Mouse (Mus musculus) spleen, postnatal 4 days (tissue): ENCODE data around the gene Obsl1.
A peak's percentile ranks its signal among the peaks of the same experiment; 100 is the strongest.

ENCODE experiments used
- DNase-seq, 2 experiments: peaks; one replicate each; pipeline ENCODE4 v3.0.0; 2022; ENCODE audit warnings: low spot score in 2 of 2

Obsl1 gene

DNA sequence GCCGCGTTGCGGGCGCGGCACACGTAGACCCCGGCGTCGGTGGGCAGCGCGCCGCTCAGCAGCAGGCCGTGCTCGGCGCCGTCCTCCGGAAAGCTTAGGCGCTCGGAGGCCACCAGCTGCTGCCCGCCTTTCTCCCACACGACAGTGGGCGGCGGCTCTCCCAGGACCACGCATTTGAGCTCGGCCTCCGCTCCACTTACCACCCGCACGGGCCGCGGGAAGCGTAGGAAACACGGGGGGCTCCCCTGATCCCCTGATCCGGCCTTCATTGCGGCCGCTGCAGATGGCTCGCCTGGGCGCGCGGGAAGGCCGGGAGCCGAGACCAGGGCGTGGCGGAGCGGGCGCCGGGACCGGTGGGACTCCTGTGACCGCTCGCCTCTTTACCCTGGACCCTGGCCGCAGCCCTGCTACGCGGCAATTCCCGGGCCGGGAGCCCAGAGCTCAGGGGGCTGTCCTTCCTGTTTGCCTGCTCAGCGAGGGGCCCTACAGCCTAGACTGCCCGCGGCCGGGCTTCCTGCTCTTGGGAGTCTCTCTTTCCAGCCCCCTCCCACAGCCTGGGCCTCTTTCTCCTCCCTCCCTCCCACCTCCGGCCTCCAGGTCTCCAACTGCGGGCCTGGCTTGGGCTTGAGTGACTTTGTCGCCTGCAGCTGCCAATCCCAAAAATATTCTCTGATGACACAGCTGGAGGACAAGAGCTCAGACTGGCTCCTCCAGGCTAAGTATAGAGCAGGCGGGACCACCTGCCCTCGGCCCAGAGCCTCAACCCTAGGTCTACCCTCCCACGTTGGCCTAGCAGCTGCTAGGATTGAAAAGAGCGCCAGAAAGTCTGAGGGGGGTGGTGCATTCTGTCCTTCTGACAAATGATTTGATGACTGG lies at the start of gene Obsl1:
Obsl1 (minus strand) TSS at position 497 of the 876 bp plus-strand sequence.
- DNase-seq: peak in 1 of 2 experiments; percentile 64

DNA sequence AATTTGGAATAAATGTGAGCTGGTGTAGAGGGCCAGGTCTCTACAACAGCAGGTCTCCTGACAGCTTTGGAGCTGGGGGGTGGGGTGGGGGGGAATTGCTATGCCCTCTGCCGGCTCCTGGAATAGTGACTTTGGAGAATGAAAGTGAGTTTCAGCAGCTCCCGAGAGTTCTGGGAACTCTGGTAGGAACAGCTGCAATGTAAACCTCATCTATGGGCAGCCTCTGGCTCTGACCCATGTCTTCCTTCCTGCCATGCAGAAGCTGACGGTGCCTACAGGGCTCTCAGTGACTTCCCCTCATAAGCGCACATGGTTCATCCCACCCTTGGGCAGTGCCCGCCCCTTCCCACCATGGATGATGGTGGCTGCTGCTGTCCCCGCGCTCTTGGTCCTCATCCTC lies 49.4 kb upstream of the Obsl1 start:
- no peak for DNase-seq

DNA sequence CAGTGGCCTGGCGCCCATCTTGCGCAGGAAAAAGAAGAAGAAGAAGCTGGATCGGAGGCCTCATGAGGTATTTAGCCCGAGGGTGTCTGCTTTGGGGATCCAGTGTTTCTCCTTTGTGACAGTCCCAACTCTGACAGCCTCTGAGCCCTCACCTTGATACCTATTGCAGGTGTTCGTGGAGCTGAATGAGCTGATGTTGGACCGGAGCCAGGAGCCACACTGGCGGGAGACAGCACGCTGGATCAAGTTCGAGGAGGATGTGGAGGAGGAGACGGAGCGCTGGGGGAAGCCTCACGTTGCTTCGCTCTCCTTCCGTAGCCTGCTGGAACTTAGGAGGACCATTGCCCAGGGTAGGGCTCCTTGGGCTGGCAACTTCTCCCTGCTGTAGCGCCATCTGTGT lies 44.3 kb upstream of the Obsl1 start:
- DNase-seq: no peak

DNA sequence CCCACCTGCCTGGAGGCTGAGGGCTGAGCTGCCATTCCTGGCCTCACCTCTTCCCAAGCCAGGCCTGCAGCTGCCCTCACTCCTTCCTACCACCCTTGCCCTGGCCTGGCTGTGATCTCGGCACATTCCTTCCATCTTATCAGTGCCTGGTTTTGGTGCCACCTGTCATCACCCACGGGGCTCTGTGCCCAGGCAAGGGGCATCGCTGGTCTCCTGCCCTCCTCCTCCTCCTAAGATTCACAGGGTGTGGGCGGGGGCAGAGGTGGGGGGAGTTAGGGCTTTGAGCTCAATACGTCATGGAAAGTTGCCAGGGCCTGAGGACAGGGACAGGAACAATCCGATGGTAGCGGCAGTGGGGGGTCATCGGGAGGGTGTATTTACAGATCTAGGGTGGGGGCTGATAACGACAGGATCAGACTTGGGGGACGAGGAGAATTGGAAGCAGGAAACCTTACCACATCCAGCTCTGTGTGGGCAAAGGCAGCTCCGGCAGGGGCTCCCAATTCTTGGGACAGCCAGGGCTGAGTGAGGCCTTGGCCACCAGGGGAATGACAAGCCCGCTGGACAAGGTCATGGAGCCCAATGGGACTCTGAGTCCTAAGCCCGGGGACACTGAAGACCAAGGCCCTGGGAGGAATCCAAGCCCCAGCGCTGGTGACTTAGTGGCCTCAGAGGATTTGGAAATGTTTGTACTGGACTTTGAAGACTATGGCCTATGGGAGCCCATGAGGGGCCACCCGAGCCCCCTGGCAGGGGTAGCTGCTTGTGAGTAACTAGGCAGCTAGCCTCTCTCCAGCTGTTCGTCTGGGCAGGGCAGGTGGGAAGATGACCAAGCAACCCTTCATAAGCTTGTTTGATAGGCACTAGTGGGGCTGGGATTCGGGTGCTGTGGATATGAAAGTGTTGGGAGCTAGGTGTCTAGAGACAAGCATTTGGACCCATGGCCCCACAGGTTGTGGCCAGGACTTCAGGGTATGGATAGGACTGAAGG lies 43.3 kb upstream of the Obsl1 start:
- no peak for DNase-seq

DNA sequence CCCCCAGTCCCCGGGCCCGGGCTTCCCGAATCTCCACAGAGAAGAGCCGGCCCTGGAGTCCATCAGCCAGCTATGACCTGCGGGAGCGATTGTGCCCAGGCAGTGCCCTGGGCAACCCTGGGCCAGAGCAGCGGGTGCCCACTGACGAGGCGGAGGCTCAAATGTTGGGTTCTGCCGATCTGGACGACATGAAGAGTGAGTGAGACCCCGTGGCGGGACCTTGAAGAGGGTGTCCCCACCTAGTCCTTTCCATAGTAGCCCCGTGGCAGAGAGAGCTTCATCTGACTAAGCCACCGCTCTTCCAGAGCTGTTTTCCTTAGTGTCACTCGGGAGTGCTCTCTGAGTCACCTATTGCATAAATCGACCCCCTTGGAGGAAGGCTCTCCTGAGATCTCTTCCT lies 42.6 kb upstream of the Obsl1 start:
- no peak for DNase-seq

DNA sequence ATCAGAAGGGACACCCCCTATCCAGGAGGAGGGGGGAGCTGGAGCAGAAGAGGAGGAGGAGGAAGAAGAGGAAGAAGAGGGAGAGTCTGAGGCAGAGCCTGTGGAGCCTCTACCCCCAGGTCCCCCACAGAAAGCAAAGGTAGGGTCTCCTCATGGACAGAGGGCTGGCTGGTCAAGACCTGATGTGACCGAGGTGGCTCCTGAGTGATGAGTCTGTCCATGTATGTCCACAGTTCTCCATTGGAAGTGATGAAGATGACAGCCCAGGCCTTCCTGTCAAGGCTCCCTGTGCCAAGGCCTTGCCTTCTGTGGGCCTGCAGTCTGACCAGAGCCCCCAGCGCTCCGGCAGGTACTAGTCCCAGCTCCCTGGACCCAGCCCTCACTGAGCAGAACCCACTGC lies 41.8 kb upstream of the Obsl1 start:
- no peak for DNase-seq

DNA sequence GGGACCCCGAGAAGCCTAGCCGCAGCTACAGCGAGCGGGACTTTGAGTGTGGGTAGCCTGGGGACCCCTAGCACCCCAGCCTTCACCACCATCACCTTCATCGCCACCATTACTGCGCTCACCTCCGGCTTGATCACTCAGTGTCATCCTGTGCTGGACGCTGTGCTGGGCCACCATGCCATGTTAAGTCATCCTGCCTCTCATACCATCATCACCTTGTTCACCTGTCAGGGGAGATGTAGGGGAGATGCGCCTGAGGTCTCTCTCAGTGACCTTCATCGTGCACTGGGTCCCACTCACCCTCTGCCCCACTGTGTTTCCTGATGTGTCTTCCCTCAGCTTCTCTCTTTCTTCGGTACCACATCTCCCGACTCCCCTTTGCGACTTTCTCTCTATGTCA lies 41.1 kb upstream of the Obsl1 start:
- no peak for DNase-seq

DNA sequence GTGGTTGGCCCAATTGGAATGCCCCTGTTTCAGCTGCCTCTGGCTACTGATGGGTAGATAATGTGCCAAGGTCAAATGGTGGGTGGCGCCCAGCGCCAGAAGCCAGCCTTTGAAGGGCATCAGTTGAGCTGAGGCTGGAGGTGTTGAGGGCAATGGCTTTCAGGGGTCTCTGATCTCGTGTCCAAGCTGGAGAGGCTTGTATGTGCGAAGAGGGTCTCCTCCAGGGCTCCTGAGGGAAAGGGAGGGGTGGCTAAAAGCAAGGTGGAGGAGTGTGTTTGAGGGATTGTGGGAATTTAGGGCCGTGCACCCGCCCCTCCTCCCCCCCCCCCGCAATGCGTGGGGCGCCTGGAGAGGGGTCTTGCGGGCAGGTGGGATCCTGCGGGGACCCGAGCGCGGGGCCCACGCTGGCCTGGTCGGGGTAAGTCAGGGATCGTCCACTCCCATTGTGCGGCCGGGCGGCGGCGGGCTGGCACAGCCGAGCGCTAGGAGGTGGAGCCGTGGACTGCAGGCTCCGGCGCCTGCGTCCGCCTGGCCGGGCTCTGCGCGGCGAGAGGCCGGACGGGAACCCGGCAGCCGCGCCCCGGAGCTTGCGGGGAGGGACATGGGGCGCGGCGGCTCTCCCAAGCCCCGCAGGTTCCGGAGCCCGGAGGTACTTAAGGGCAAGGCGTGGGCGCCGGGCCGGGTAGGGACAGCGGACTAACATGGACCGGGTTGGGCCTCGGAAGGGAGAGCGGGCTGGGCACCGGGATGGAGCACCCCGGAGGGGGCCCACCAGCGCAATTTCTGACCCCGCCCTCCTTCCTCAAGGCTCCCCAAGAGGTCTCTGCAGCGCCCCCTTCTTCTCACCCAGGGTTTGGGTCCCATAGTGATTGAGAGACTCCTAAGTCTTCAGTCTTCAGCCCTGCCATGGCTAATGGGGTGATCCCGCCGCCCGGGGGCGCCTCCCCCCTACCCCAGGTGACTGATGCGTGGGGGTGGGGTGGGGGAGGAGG lies 40.0 kb upstream of the Obsl1 start, which contains the start of gene Slc4a3:
Slc4a3 (plus strand) TSS at position 302 of the 992 bp plus-strand sequence.
- no peak for DNase-seq

DNA sequence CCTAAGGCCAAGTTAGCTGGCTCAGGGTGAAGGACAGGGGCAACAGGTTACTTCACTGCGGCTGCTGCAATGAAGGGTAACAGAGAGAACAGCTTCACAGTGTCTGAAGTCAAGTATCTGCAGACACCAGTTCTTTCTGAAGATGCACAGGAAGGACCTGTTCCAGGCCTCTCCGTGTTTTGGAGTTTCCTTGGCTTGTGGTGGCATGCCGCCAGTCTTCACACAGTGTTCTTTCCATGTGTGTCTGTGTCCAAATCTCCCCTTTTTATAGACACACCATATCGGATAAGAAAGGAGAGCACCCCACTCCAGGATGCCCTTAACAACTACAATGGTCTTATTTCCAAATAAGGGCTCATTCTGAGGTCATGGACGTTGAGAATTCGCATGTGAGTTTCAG lies 38.1 kb upstream of the Obsl1 start:
- DNase-seq: no peak

DNA sequence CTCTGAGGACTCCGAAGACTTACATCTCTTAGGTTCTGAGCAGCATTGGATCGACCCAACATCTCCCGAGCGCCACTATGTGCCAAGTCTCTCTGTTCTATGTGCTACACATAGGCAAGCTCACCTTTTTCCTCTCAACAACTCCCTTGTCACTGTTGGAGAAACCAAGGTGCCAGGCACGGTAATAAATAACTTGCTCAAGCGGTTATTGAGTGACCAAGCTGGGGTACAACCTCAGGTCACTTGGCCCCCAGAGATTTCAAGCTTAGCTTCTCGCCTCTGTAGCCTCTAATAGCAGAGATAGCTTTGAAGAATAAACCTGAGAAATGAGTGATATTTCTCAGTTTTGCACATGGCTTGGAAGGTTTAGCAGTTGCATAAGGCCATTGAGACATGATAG lies 35.2 kb upstream of the Obsl1 start:
- no peak for DNase-seq

DNA sequence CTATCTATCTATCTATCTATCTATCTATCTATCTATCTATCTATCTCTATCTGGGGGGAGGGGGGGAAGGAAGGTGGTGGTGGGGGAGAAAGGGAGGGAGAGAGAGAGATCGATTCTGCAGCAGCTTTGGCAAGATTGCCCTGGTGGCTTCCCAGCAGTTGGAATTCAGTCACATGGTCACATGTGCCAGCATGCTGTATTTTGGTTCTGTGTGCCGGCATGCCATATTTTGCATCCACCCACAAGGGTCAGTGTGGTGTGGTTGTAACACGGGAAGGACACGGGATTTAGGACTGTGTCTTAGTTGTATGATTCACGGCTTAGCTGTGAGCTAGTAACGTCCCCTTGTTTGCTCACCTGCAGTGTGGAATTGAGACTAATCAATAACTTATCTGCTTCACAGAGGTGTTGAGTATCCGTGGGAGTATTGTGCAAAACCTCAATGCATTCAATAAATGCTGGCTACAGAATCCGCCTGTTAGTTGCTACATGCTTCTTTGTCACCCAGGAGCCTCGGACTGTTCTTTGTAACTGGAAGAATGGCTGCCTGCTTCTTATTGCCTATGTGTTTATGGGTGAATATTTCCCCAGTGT lies 32.4 kb upstream of the Obsl1 start:
- DNase-seq: no peak

DNA sequence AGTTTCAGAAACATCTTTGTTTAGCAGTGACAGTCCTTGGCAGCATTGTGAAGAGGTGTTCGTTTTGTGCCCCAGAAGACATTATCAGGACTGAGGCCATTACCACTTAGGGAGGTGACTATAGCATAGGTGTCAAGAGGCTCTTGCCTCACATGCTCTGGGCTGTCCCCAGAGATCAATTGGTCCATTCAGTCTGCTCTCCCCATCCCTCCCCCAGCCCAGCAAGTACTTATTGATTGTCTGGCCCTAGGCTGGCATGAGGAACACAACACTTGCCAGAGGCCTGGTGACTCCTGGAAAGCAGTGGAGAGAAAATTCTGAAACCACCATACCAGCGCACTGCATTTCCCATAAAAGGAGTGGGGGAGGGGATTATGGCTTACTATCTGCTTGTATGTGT lies 31.3 kb upstream of the Obsl1 start:
- DNase-seq: no peak

DNA sequence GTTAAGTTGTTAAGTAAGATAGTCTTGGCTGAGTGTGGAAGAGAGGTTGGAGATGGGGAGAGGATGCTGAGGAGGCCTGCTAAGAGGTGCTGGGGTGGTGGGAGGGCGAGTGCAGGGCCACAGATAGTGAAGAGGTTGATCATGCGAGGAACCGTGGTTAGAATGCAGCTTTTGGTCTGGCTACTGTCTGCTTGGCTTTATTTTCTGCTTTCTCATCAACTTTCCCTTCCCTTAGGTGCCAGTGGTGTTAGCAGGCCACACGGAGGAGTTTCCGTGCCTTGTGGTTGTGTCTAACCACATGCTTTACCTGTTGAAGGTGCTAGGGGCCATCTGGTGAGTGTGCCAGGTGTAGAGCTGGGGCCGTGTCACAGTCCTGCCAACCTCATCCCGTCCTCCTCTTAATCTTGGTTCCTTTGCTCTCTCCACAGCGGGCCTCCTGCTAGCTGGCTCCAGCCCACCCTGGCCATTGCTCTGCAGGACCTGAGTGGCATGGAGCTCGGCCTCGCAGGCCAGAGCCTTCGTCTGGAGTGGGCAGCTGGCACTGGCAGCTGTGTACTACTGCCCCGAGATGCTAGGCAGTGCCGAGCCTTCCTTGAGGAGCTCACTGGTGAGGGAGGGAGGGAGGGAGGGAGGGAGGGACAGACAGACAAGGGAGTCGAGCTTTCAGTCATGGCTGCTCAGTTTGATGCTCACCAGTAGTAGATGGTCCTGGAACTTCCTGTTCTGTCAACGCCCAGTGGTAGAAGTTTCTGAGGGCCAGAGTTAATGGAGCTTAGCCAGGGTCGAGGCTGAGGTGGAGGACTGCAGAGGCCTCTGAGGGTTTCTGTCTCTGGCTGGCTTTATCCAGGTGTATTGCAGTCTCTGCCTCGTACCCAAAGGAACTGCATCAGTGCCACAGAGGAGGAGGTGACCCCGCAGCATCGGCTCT lies 27.3 kb upstream of the Obsl1 start:
- DNase-seq: peak in 1 of 2 experiments; percentile 49

DNA sequence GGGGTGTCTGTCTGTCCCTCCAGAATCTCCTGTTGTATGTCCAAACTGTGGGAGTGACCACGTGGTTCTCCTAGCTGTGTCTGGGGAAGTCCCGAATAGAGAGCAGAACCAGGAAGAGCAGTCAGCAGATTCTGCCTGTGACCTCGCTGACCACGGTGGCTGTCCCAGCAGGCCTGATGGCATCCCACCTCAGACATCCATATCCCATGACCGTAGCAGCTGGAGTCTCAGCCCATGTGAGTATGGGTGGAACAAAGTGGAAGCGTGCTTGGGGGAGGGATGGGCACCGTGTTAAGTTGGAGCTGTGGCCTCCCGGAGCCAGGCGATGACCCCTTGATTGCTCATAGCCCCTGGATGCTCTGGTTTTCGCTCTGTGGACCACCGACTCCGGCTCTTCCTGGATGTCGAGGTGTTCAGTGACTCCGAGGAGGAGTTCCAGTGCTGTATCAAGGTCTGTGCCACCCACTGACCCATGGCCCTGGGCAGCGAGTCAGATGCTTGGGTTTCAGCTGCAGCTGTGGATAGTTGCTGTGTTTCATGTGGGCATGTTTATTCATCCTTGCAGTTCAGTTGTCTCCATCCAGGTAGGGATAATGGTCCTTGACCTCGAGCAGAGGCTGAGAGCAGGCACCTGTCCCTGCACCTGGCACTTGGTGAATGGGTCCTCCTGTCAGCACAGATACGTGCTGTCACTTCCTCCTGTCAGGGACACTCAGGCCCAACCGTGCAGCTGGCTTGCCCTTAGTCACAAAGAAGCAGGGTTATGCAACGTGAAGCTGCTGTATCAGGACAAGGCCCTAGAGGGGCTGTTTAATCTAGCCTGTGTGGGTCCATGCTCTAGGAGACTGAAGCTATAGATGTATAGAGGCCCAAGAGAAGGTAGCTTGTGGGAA lies 26.3 kb upstream of the Obsl1 start:
- peak in 1 of 2 experiments; percentile 54 for DNase-seq

DNA sequence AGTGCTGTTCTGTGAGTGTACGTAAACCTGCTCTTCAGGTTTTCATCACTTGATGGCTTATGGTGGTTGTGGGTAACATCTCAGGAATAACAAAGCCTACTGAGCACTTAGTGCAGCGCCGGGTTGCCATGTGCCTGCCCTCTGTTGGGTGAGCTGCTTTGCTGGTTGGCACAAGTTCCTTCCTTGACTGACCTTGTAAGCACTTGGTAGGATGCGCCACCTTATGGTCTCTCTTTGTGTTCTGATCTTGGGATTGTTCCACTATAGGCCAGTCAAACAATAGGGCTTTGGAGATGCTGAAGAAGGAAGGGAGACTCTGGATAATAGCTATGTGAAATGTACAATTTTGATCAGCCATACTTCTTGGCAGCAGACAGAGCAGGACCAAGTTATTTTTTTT lies 24.3 kb upstream of the Obsl1 start:
- no peak for DNase-seq

DNA sequence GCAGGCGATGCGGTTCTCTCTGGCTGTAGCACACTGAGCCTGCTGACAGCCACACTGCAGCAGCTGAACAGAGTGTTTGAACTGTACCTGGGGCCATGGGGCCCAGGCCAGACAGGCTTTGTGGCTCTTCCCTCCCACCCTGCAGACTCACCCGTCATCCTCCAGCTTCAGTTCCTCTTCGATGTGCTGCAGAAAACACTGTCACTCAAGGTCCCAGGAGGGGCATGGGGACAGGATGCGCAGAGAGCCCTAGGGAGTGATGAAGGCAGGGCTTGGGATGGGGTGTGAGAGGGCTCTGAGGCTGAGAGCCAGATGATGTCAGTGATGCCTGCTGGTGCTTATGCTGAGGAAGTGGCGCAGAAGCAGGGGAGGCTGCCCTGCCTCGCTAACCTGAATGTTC lies 18.4 kb upstream of the Obsl1 start:
- peak in 1 of 2 experiments; percentile 48 for DNase-seq

DNA sequence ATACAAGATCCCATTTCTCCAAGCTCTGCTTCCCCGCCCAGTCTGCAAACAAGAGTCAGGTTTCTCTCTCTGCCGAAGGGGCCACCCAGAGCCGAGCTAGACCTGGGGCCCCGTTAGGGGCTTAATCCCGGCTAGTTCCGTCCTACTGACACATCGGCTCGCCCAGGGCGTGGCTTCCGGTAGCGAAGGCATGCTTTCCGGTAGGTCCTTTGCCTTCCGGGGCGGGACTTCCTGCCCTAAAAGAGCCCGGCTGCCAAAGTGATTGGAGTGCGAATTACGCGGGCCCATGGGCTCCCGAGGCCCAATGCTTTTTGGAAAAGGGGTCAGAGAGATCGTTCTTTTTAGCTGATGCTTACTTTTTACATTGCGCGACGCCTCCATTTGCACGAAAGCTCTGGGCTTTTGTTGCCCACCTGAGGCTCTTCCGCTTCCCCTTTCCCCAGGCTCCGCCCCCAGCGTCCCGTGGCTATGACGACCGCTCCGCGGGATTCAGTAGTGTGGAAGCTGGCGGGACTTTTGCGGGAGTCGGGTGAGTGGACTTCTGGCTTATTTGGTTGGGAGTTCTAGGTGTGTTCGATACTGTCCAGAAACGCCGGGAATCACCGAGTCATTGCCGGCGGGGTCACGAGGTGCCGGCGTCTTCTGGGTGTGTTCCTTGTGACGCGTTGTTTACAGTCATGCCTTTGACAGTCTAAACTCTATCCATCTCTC lies 15.2 kb upstream of the Obsl1 start, which contains the start of gene Stk11ip:
Stk11ip (plus strand) TSS at position 209 of the 711 bp plus-strand sequence.
- DNase-seq: peak; percentile 87 to 94

DNA sequence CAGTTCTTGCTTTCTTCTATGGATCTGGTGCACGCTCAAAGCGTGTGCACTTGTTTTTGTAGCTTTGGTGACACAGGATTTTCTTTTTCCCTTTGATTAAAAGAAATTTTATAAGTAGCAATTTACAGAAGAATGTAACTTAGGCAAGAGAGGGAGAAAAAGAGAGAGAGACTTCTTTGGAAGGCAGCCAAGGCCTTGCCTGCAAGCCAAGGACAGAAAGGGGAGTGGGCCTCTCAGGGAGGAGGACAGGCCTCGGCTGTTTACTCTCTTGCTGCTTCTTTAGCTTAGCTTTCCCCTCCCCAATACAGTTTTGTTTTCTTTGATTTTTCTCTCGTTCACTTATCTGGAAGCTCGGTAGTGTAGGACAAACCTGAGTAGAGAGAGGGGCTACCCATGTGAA lies 13.3 kb upstream of the Obsl1 start:
- no peak for DNase-seq
